8 mouse cellular contexts compared by ENCODE assay signal in genomic region chr15:82920895-82921515, GRCm38 (mm10).
A peak's percentile ranks its signal among the peaks of the same experiment; 100 is the strongest.
DNase-seq lines count a peak whose midpoint lies in the region; ATAC-seq and TF ChIP-seq lines count a peak whose summit lies in the region.

No protein-coding gene starts in this region.

- H3K9me3 ChIP-seq in heart, embryonic 10.5 days = no peaks in the 10 kb centered on the region
- H3K9me3 ChIP-seq in lung, postnatal 0 days (ENCODE audit: low read length) = no peaks in the 10 kb centered on the region

- H3K4me2 ChIP-seq in lung, postnatal 0 days (replicated peaks; ENCODE audit: low read depth, low read length) = peak overlapping the region; percentile 37

- no peaks in the 10 kb centered on the region for H3K36me3 ChIP-seq in heart, embryonic 10.5 days
- no peaks in the 10 kb centered on the region for H3K36me3 ChIP-seq in lung, postnatal 0 days (ENCODE audit: insufficient read depth, low read length)

- WGBS in heart, embryonic 10.5 days = 6% methylated on average over 13 of the region's 13 CpGs
- 8% methylated on average over 13 of the region's 13 CpGs for whole genome bisulfite sequencing in lung, postnatal 0 days

- DNase-seq in NIH3T3 (ENCODE audit: low read depth) = peak; percentile 91
- peak; percentile 79 for DNase-seq in embryo, embryonic 11 days
- peak; percentile 88 for DNase-seq in heart, embryonic 10.5 days (ENCODE audit: low spot score)
- DNase-seq in kidney, adult 8-10 months = peak; percentile 70 to 71
- DNase-seq in lung, postnatal 0 days (ENCODE audit: low spot score) = peak; percentile 90
- peak; percentile 81 for DNase-seq in ovary, postnatal 36 days (ENCODE audit: low spot score)
- no peak for DNase-seq in left cerebral cortex, postnatal 14 days (ENCODE audit: low spot score in 2 of 2)
- DNase-seq in cerebellum, adult 8-10 months = no peak

- H3K27me3 ChIP-seq in heart, embryonic 10.5 days (ENCODE audit: insufficient read depth, poor library complexity, severe bottlenecking) = peaks cover 66% of the 10 kb centered on the region
- no peaks in the 10 kb centered on the region for H3K27me3 ChIP-seq in lung, postnatal 0 days (replicated peaks; ENCODE audit: insufficient read depth, low read length)

- H3K9ac ChIP-seq in lung, postnatal 0 days (replicated peaks; ENCODE audit: low read depth) = no peak overlapping the region

- H3K4me3 ChIP-seq in heart, embryonic 10.5 days = peak overlapping the region; percentile 48
- H3K4me3 ChIP-seq in lung, postnatal 0 days (ENCODE audit: low read depth, low read length) = no peak overlapping the region

- intact Hi-C loops in left cerebral cortex, postnatal 14 days (cut with DNase I) = no loop called here

- TF ChIP-seq EP300 in lung, postnatal 0 days (IDR thresholded peaks at IDR 0.05) = no peak

- no peak overlapping the region for H3K27ac ChIP-seq in heart, embryonic 10.5 days
- no peak overlapping the region for H3K27ac ChIP-seq in lung, postnatal 0 days (ENCODE audit: low read length)

- peak; percentile 82 for ATAC-seq in lung, postnatal 0 days

- peaks cover 61% of the 10 kb centered on the region for H3K4me1 ChIP-seq in heart, embryonic 10.5 days
- peaks cover 19% of the 10 kb centered on the region for H3K4me1 ChIP-seq in lung, postnatal 0 days (ENCODE audit: insufficient read depth, low read depth, low read length)

- TF ChIP-seq CTCF in lung, postnatal 0 days (IDR thresholded peaks at IDR 0.05) = no peak

Comparison
In these comparisons a context has a peak if more than half of its experiments do, and no peak if none do; other contexts are left out.
1. DNase-seq: peak in NIH3T3 (single experiment), embryo, embryonic 11 days (single experiment), heart, embryonic 10.5 days (single experiment), kidney, adult 8-10 months (2 of 2), lung, postnatal 0 days (single experiment) and ovary, postnatal 36 days (single experiment); none in left cerebral cortex, postnatal 14 days (0 of 2) and cerebellum, adult 8-10 months (single experiment).